Mouse (Mus musculus): ENCODE results near the gene Acap1.

GRCm38 (mm10) chr11:69934681-69935080 lies 39.3 kb upstream of the Acap1 start:
- TF ChIP-seq EP300 (IDR thresholded peaks at IDR 0.05; ENCODE audit: insufficient read depth, low read depth, low read length) (no peak), CTCF (IDR thresholded peaks at IDR 0.05; ENCODE audit: low read depth, low read length) (no peak), POLR2A (IDR thresholded peaks at IDR 0.05; ENCODE audit: insufficient read depth, low read length) (no peak)

All from ES-Bruce4 (cell line).